Mouse (Mus musculus): ENCODE data around the gene Sema4c.

DNA sequence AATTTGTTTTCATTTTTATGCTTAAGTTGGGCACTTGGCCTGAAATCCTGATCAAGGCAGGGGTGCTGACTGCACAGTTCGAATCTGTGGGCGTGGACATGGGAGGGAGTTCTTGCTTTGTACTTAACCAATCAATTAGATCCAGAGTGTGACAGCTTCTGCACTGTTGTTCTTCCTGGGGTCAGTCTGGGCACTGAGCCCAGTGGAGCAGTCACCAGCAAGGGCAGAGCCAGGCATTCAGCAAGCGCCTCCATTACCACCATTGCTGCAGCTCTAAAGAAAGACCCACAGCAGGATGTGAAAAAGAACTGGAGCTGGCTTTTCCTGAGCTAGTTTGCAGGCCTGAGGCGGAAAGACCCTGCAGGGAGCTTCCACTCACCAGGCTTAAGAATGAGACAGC, 38.0 kb upstream of the Sema4c start:
- no peak for TF ChIP-seq E2F4 (IDR thresholded peaks at IDR 0.05; ENCODE audit: insufficient read depth)
- TF ChIP-seq POLR2A (IDR thresholded peaks at IDR 0.05; ENCODE audit: insufficient read length, low read depth): no peak
- TF ChIP-seq USF1 (IDR thresholded peaks at IDR 0.05; ENCODE audit: low read depth): no peak
- TF ChIP-seq CEBPB (IDR thresholded peaks at IDR 0.05; ENCODE audit: insufficient read depth, poor library complexity, severe bottlenecking): no peak
- TF ChIP-seq TCF12 (IDR thresholded peaks at IDR 0.05; ENCODE audit: insufficient read depth, poor library complexity, severe bottlenecking): no peak
- no peak for TF ChIP-seq TCF3 (IDR thresholded peaks at IDR 0.05; ENCODE audit: insufficient read length, low read depth)
- no peak for TF ChIP-seq POLR2AphosphoS2 (IDR thresholded peaks at IDR 0.05; ENCODE audit: insufficient read length, low read depth)
- no peak for TF ChIP-seq MYOD1 (IDR thresholded peaks at IDR 0.05; ENCODE audit: control insufficient read depth in 1 of 3, insufficient read length in 2 of 3, low read depth in 2 of 3)
- no peak for TF ChIP-seq MYOG (IDR thresholded peaks at IDR 0.05; ENCODE audit: control insufficient read depth in 1 of 3, insufficient read depth in 1 of 3, insufficient read length in 2 of 3, low read depth in 2 of 3)
- no peak for TF ChIP-seq MAX (IDR thresholded peaks at IDR 0.05; ENCODE audit: low read depth)
- no peak for TF ChIP-seq SRF (IDR thresholded peaks at IDR 0.05; ENCODE audit: control insufficient read depth, insufficient read length, low read depth)

All from myocyte (in vitro differentiated cells).